Mouse (Mus musculus): ENCODE measurements around the gene Wipf2.

GRCm38 (mm10) chr11:98870791-98871190 is 7.4 kb downstream of the Wipf2 start:
- TF ChIP-seq CTCF (IDR thresholded peaks at IDR 0.05; ENCODE audit: extremely low read depth, insufficient read length, insufficient replicate concordance, low read depth, low read length) (no peak), POLR2A (IDR thresholded peaks at IDR 0.05; ENCODE audit: low read depth, low read length) (no peak)

Data from small intestine, adult 2 months (tissue).